Mouse (Mus musculus) heart, postnatal 0 days (tissue): ENCODE measurements around the gene Clip3. TPM values are rescaled to one million over a fixed set of nuclear protein-coding genes. Genes with fewer than 3 reads are reported as not detected.
A peak's percentile ranks its signal among the peaks of the same experiment; 100 is the strongest.

Experiments used
- ATAC-seq: fragments of 200-750 bp; cut with Nextera tagmentation; 2 replicates; pipeline ENCODE4 v1.8.0; 2017; ENCODE audit warnings: low read depth, moderate number of reproducible peaks, moderate library complexity; ENCODE audit not compliant: insufficient read depth
- DNase-seq: peaks from one replicate; pipeline ENCODE4 v3.0.0-alpha.2; 2016; ENCODE audit warnings: low spot score
- H3K27ac ChIP-seq: fragments of 300-500 bp; sonication (generic); 2 replicates; pipeline ENCODE4 v1.5.1; 2014; ENCODE audit warnings: low read depth, mild to moderate bottlenecking
- H3K27me3 ChIP-seq: fragments of 300-500 bp; sonication (generic); 2 replicates; pipeline ENCODE4 v1.6.1; 2014; ENCODE audit warnings: low read length, mixed read lengths; ENCODE audit not compliant: control insufficient read depth, insufficient read depth
- H3K36me3 ChIP-seq: fragments of 300-500 bp; sonication (generic); replicated peaks from 2 replicates; pipeline ENCODE4 v1.6.1; 2014; ENCODE audit warnings: low read length, mixed read lengths; ENCODE audit not compliant: control insufficient read depth, insufficient read depth
- H3K4me1 ChIP-seq: fragments of 300-500 bp; sonication (generic); 2 replicates; pipeline ENCODE4 v1.6.1; 2014; ENCODE audit warnings: antibody characterized with exemption; ENCODE audit not compliant: control insufficient read depth, insufficient read depth
- H3K4me2 ChIP-seq: fragments of 300-500 bp; sonication (generic); 2 replicates; pipeline ENCODE4 v1.6.1; 2014; ENCODE audit warnings: low read depth, mild to moderate bottlenecking, low read length, moderate library complexity
- H3K4me3 ChIP-seq: fragments of 300-500 bp; sonication (generic); 2 replicates; pipeline ENCODE4 v1.5.1; 2014; ENCODE audit warnings: low read depth, low read length
- H3K9ac ChIP-seq: fragments of 300-500 bp; sonication (generic); replicated peaks from 2 replicates; pipeline ENCODE4 v1.6.1; 2014; ENCODE audit warnings: low read depth, low read length, mixed read lengths
- H3K9me3 ChIP-seq: fragments of 300-500 bp; sonication (generic); replicated peaks from 2 replicates; pipeline ENCODE4 v1.6.1; 2016; ENCODE audit warnings: low read length; ENCODE audit not compliant: control insufficient read depth
- CTCF ChIP-seq: IDR thresholded peaks from 2 replicates; pipeline ENCODE4 v1.5.1; 2016; ENCODE audit warnings: antibody characterized with exemption, control low read depth, low read depth
- EP300 ChIP-seq: IDR thresholded peaks from 2 replicates; pipeline ENCODE4 v1.6.1; 2016; ENCODE audit warnings: antibody characterized with exemption, low read depth
- WGBS: fragments of 180-500 bp; shearing (Covaris S2); extraction: QIAGEN DNeasy Blood & Tissue Kit; methylation state at CpG from one replicate; pipeline ENCODE4 v1.1.7; 2014; 5-methylcytosine and 5-hydroxymethylcytosine counted together
- polyA plus RNA-seq: library from polyadenylated mRNA; unstranded; fragments of >200 nt; fragmentation: Nextera tagmentation; extraction: Ambion mirVana; gene quantifications from 2 replicates; pipeline ENCODE4 v1.2.1, GENCODE M21; 2015
- total RNA-seq: library from RNA; depleted of rRNA; stranded (reverse); fragments of >200 nt; gene quantifications from 2 replicates; pipeline ENCODE4 v1.2.3, GENCODE M21; 2014; ENCODE audit warnings: low replicate concordance

Clip3 gene
- total and polyA plus RNA-seq, 2 experiments from 2014 or later: 3.1 to 22.4 TPM

- no peaks in the 10 kb centered on the region for H3K9me3 ChIP-seq
- DNase-seq (no peak), ATAC-seq (no peak)
- peak overlapping the region; percentile 37; the same call in 1 of the 2 replicates for H3K9ac ChIP-seq
- no peaks in the 10 kb centered on the region for H3K27me3 ChIP-seq
- no peaks in the 10 kb centered on the region for H3K36me3 ChIP-seq
- H3K27ac ChIP-seq: peak overlapping the region; percentile 91
- WGBS: 26% methylated on average over 6 of the region's 6 CpGs
- peak overlapping the region; percentile 84 for H3K4me2 ChIP-seq
- no peak for TF ChIP-seq CTCF
- no peak for TF ChIP-seq EP300
- H3K4me1 ChIP-seq: peaks cover 11% of the 10 kb centered on the region
- H3K4me3 ChIP-seq: peak overlapping the region; percentile 80
Measured at GRCm38 (mm10) chr7:30322865-30323264, 31.3 kb downstream of the Clip3 start.

GRCm38 (mm10) chr7:30323795-30324194, 32.3 kb downstream of the Clip3 start, which contains the start of gene Sdhaf1:
Gene Sdhaf1, minus strand, starts transcription at chr7:30323895.
- Histone ChIP-seq H3K9ac (peak within 1 kb of the TSS; percentile 37; the same call in 1 of the 2 replicates), H3K27me3 (no peaks in the 10 kb centered on the region), H3K4me2 (peak within 1 kb of the TSS; percentile 84), H3K27ac (peak within 1 kb of the TSS; percentile 91), H3K4me3 (peak within 1 kb of the TSS; percentile 80), H3K9me3 (no peaks in the 10 kb centered on the region), H3K36me3 (no peaks in the 10 kb centered on the region), H3K4me1 (peaks cover 11% of the 10 kb centered on the region)
- DNase-seq (no peak), ATAC-seq (no peak)
- TF ChIP-seq EP300 (no peak), CTCF (no peak)
- 64% methylated on average over 3 of the region's 3 CpGs for WGBS

DNA sequence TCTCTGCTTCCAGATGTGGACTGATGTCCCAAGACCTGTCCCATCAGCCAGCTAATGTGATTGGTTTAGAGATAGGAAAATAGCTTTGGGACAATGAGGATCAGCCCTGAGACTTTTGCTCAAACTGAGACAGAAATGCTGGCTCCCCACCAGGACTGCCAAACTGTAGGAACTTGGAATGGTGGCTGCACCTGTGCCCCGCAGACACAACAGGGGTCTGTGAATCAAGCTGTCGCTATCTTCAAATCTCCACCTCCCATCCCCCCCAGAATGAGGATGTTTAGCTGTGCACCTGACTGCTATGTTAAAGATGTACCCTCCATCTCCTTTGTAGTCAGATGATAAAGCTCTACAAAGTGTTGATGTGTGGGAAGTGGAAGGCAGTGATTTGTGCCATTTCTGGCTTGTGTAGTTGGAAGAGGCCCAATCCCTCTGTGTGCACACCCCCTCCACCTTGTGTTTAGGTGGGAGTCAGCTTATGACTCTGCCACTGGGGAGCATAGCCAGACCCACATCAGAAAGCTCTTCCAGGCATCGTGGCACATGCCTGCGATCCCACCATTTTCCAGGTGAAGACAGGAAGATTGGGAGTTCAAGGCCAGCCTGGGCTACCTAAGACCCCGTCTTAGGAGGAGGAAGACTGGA, 32.9 kb downstream of the Clip3 start:
- 68% methylated on average over 5 of the region's 5 CpGs for WGBS
- H3K27ac ChIP-seq: no peak overlapping the region
- H3K27me3 ChIP-seq: no peaks in the 10 kb centered on the region
- peaks cover 11% of the 10 kb centered on the region for H3K4me1 ChIP-seq
- no peaks in the 10 kb centered on the region for H3K36me3 ChIP-seq
- DNase-seq (no peak), ATAC-seq (no peak)
- no peak for TF ChIP-seq CTCF
- no peak for TF ChIP-seq EP300
- no peak overlapping the region for H3K9ac ChIP-seq
- no peak overlapping the region for H3K4me3 ChIP-seq
- no peak overlapping the region for H3K4me2 ChIP-seq
- H3K9me3 ChIP-seq: no peaks in the 10 kb centered on the region

- H3K4me3 ChIP-seq: no peak overlapping the region
- no peak overlapping the region for H3K4me2 ChIP-seq
- ATAC-seq (no peak), DNase-seq (no peak)
- H3K9me3 ChIP-seq: no peaks in the 10 kb centered on the region
- TF ChIP-seq CTCF: peak; percentile 41
- TF ChIP-seq EP300: no peak
- peaks cover 11% of the 10 kb centered on the region for H3K4me1 ChIP-seq
- no peaks in the 10 kb centered on the region for H3K36me3 ChIP-seq
- H3K27me3 ChIP-seq: no peaks in the 10 kb centered on the region
- H3K27ac ChIP-seq: no peak overlapping the region
- 52% methylated on average over 2 of the region's 2 CpGs for WGBS
- H3K9ac ChIP-seq: no peak overlapping the region
Measured at GRCm38 (mm10) chr7:30325364-30325763, 33.8 kb downstream of the Clip3 start.

DNA sequence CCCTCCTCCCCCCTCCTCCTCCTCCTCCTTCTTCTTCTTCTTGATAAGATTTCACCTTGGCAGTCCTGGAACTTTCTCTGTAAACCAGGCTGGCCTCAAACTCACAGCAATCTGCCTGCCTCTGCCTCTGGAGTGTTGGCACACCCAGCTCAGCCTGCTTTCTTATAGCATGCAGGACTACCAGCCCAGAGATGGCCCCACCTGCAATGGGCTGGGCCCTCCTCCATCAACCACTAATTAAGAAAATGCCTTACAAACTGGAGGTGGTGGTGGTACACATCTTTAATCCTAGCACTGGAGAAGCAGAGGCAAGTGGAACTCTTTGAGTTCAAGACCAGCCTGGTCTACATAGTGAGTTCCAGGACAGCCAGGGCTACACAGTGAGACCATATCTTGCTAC, 34.9 kb downstream of the Clip3 start:
- Histone ChIP-seq H3K4me1 (peaks cover 8% of the 10 kb centered on the region; the same call in 1 of the 2 replicates), H3K27ac (no peak overlapping the region), H3K9me3 (no peaks in the 10 kb centered on the region), H3K4me2 (no peak overlapping the region), H3K27me3 (no peaks in the 10 kb centered on the region), H3K4me3 (no peak overlapping the region), H3K36me3 (no peaks in the 10 kb centered on the region), H3K9ac (no peak overlapping the region)
- ATAC-seq (no peak), DNase-seq (no peak)
- TF ChIP-seq CTCF (no peak), EP300 (no peak)

- H3K27me3 ChIP-seq: no peaks in the 10 kb centered on the region
- H3K9ac ChIP-seq: no peak overlapping the region
- no peak; the same call in 1 of the 2 replicates for ATAC-seq
- DNase-seq: no peak
- no peaks in the 10 kb centered on the region for H3K9me3 ChIP-seq
- 41% methylated on average over 15 of the region's 15 CpGs for WGBS
- H3K4me2 ChIP-seq: no peak overlapping the region
- H3K36me3 ChIP-seq: no peaks in the 10 kb centered on the region
- H3K4me3 ChIP-seq: no peak overlapping the region
- TF ChIP-seq CTCF: no peak
- TF ChIP-seq EP300: no peak
- H3K27ac ChIP-seq: no peak overlapping the region
- H3K4me1 ChIP-seq: peaks cover 14% of the 10 kb centered on the region; the same call in 1 of the 2 replicates
Measured at GRCm38 (mm10) chr7:30327140-30327539, 35.6 kb downstream of the Clip3 start.
